Mouse (Mus musculus) ES-E14 (cell line): Measurements from ENCODE around the gene Mogs.

Experiments
- CHD2 ChIP-seq: IDR thresholded peaks from 2 replicates; pipeline ENCODE4 v1.6.1; 2014; ENCODE audit warnings: mild to moderate bottlenecking, low read depth, low read length, inconsistent platforms
- HCFC1 ChIP-seq: IDR thresholded peaks from 2 replicates; pipeline ENCODE4 v1.6.1; 2012; ENCODE audit warnings: low read length, inconsistent platforms, borderline replicate concordance; ENCODE audit not compliant: insufficient read depth
- ZC3H11A ChIP-seq: IDR thresholded peaks from 2 replicates; pipeline ENCODE4 v1.6.1; 2012; ENCODE audit warnings: low read depth, mild to moderate bottlenecking, inconsistent platforms, low read length, borderline replicate concordance

GRCm38 (mm10) chr6:83147280-83147679 is 32.0 kb downstream of the Mogs start:
- TF ChIP-seq HCFC1 (no peak), CHD2 (no peak), ZC3H11A (no peak)
